Mouse (Mus musculus) embryonic fibroblast, embryonic 13.5 days (primary cell): ENCODE results near the gene Psmb6.

ENCODE experiments used
- CTCF ChIP-seq: IDR thresholded peaks from 2 replicates; pipeline ENCODE4 v1.5.1; 2011; ENCODE audit warnings: mild to moderate bottlenecking, control low read depth, low read length, moderate library complexity, borderline replicate concordance; ENCODE audit not compliant: insufficient read depth
- POLR2A ChIP-seq: IDR thresholded peaks from 2 replicates; pipeline ENCODE4 v1.6.1; 2011; ENCODE audit warnings: low read depth, mild to moderate bottlenecking, control low read depth, low read length, moderate library complexity

- TF ChIP-seq CTCF (peak; percentile 87), POLR2A (no peak)
Measured at GRCm38 (mm10) chr11:70509753-70510564, 15.2 kb upstream of the Psmb6 start.
